11 mouse cellular contexts compared by ENCODE assay signal in the genomic region with DNA sequence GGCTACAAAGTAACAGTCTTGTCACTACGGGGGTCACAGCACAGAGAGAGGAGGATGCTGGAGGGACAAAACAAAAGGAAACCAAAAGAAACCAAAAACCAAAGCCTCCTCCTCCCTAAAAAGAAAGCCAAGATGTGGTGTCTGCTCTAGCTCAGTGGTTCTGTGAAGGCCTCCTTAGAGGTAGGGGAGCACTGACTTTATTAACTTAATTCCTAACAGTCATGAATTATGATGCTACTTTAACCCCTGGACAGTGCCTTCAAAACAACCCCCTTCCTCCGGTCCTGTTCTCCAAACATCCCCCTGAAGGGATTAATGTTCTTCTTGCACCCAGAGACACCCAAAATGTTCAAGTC. TPM values are rescaled to one million over a fixed set of nuclear protein-coding genes. Genes with fewer than 3 reads are reported as not detected.
DNase-seq lines count a peak whose midpoint lies in the region; ATAC-seq and TF ChIP-seq lines count a peak whose summit lies in the region.
"Had no signal": no experiment of that assay in that cellular context is flagged by ENCODE, and none has a peak within 500 bp of the region (broad histone marks: within the 10 kb centered on the region; RNA-seq: fewer than 3 reads in every experiment).

No protein-coding gene starts in this region.

- no peaks in the 10 kb centered on the region for H3K9me3 ChIP-seq in kidney, embryonic 16.5 days (ENCODE audit: low read length)
- H3K9me3 ChIP-seq in ES-Bruce4 (replicated peaks; ENCODE audit: control insufficient read depth, insufficient read depth, low read length, poor library complexity, severe bottlenecking) = no peaks in the 10 kb centered on the region
- H3K9me3 ChIP-seq: embryonic facial prominence, embryonic 15.5 days; forebrain, embryonic 10.5 days; heart, embryonic 13.5 days had no signal

- ATAC-seq in kidney, embryonic 16.5 days (ENCODE audit: low FRiP score, low TSS enrichment) = peak; percentile 25; the same call in 1 of the 2 replicates

- H3K27ac ChIP-seq in kidney, embryonic 16.5 days (ENCODE audit: low read length) = peak overlapping the region; percentile 67; the same call in 1 of the 2 replicates
- peak overlapping the region; percentile 76 for H3K27ac ChIP-seq in ES-Bruce4 (ENCODE audit: insufficient read depth, low read length)
- 0 out of 2 replicates have a peak overlapping the region, but pooled peaks have one; percentile 3 for H3K27ac ChIP-seq in small intestine, adult 2 months (ENCODE audit: insufficient read depth, low read depth, low read length)
- H3K27ac ChIP-seq: embryonic facial prominence, embryonic 15.5 days; forebrain, embryonic 10.5 days; gastrocnemius, adult 2 months; heart, embryonic 13.5 days had no signal

- H3K4me1 ChIP-seq in kidney, embryonic 16.5 days (ENCODE audit: insufficient read depth, low read length) = peaks cover 26% of the 10 kb centered on the region
- H3K4me1 ChIP-seq in ES-Bruce4 (ENCODE audit: control insufficient read depth, insufficient read depth, low read length) = peaks cover 15% of the 10 kb centered on the region
- no peaks in the 10 kb centered on the region for H3K4me1 ChIP-seq in small intestine, adult 2 months (ENCODE audit: control insufficient read depth, insufficient read depth, insufficient read length, low read length)
- H3K4me1 ChIP-seq: embryonic facial prominence, embryonic 15.5 days had no signal

- no peak for DNase-seq in kidney, adult 18-20 months
- no peak for DNase-seq in heart, adult 11 months
- DNase-seq in left cerebral cortex, postnatal 4 days = no peak

- no peak overlapping the region for H3K9ac ChIP-seq in kidney, embryonic 16.5 days (replicated peaks; ENCODE audit: low read length)
- H3K9ac ChIP-seq in ES-Bruce4 (ENCODE audit: low read depth, poor library complexity, severe bottlenecking) = no peak overlapping the region
- H3K9ac ChIP-seq: embryonic facial prominence, embryonic 15.5 days; heart, embryonic 13.5 days had no signal

- intact Hi-C loops in left cerebral cortex, postnatal 4 days (cut with DNase I) = no loop called here

- no peak overlapping the region for H3K4me3 ChIP-seq in kidney, embryonic 16.5 days (ENCODE audit: low read length)
- H3K4me3 ChIP-seq in ES-Bruce4 (ENCODE audit: low read depth, low read length) = no peak overlapping the region
- no peak overlapping the region for H3K4me3 ChIP-seq in small intestine, adult 2 months (ENCODE audit: low read depth, low read length)
- H3K4me3 ChIP-seq: embryonic facial prominence, embryonic 15.5 days; erythroblast, embryonic 14.5 days; forebrain, embryonic 10.5 days; gastrocnemius, adult 2 months; heart, embryonic 13.5 days had no signal

- 18% methylated on average over 2 of the region's 2 CpGs for WGBS in kidney, embryonic 16.5 days
- 51% methylated on average over 2 of the region's 2 CpGs for WGBS in small intestine, adult 2 months

- TF ChIP-seq CTCF in ES-Bruce4 (IDR thresholded peaks at IDR 0.05; ENCODE audit: low read depth, low read length) = no peak
- TF ChIP-seq CTCF in small intestine, adult 2 months (IDR thresholded peaks at IDR 0.05; ENCODE audit: extremely low read depth, insufficient read length, insufficient replicate concordance, low read depth, low read length) = no peak

- TF ChIP-seq POLR2A in ES-Bruce4 (IDR thresholded peaks at IDR 0.05; ENCODE audit: insufficient read depth, low read length) = no peak
- no peak for TF ChIP-seq POLR2A in small intestine, adult 2 months (IDR thresholded peaks at IDR 0.05; ENCODE audit: low read depth, low read length)

- no peaks in the 10 kb centered on the region for H3K27me3 ChIP-seq in kidney, embryonic 16.5 days (ENCODE audit: insufficient read depth, low read length)
- no peaks in the 10 kb centered on the region for H3K27me3 ChIP-seq in ES-Bruce4 (ENCODE audit: control insufficient read depth, insufficient read depth, low read length, poor library complexity, severe bottlenecking)
- H3K27me3 ChIP-seq in small intestine, adult 2 months (ENCODE audit: control insufficient read depth, insufficient read depth, low read length) = no peaks in the 10 kb centered on the region
- H3K27me3 ChIP-seq: embryonic facial prominence, embryonic 15.5 days had no signal

- H3K4me2 ChIP-seq in kidney, embryonic 16.5 days (replicated peaks; ENCODE audit: low read depth, low read length) = no peak overlapping the region
- H3K4me2 ChIP-seq: embryonic facial prominence, embryonic 15.5 days; heart, embryonic 13.5 days had no signal

- H3K36me3 ChIP-seq in kidney, embryonic 16.5 days (ENCODE audit: insufficient read depth, low read length) = peaks cover 7% of the 10 kb centered on the region; the same call in 1 of the 2 replicates
- H3K36me3 ChIP-seq in ES-Bruce4 (ENCODE audit: control insufficient read depth, insufficient read depth, low read length, poor library complexity, severe bottlenecking) = no peaks in the 10 kb centered on the region
- H3K36me3 ChIP-seq in small intestine, adult 2 months (ENCODE audit: control insufficient read depth, insufficient read depth, low read length) = peaks cover 14% of the 10 kb centered on the region
- H3K36me3 ChIP-seq: forebrain, embryonic 10.5 days had no signal

- no peak for TF ChIP-seq EP300 in ES-Bruce4 (IDR thresholded peaks at IDR 0.05; ENCODE audit: insufficient read depth, low read depth, low read length)

RNA-seq across cellular contexts. Expression of a gene that starts 34.2 kb away (rescaled TPM):
- polyA plus RNA-seq in kidney, embryonic 16.5 days (2015; fragmentation: Nextera tagmentation; extraction: Ambion mirVana) = 83.6 and 88.5 TPM in 2 replicates
- 87.0 and 95.0 TPM in 2 replicates for polyA plus RNA-seq in ES-Bruce4 (2011; ENCODE audit: insufficient read depth, insufficient read length, low read depth, missing spikeins)
- polyA plus RNA-seq in small intestine, adult 2 months (2012; rRNA removed) = 33.8 and 55.1 TPM in 2 replicates
- total RNA-seq in left cerebral cortex, postnatal 4 days (2021) = 10 to 100 TPM; 90.5 to 92.0 TPM

Comparison
In these comparisons a context has a peak if more than half of its experiments do, and no peak if none do; other contexts are left out.
1. H3K27ac ChIP-seq: peak in every context shown above with its lines; median percentile 76 in ES-Bruce4; 67 in kidney, embryonic 16.5 days; 3 in small intestine, adult 2 months.